Mouse (Mus musculus) bone marrow macrophage, adult 2 months (primary cell): Measurements from ENCODE around the gene Trpc4ap.

ENCODE experiments used
- CTCF ChIP-seq: IDR thresholded peaks from 2 replicates; pipeline ENCODE4 v1.5.1; 2012; ENCODE audit warnings: low read depth, mild to moderate bottlenecking, low read length, moderate library complexity
- POLR2A ChIP-seq: IDR thresholded peaks from 2 replicates; pipeline ENCODE4 v1.6.1; 2012; ENCODE audit warnings: mild to moderate bottlenecking, low read depth, low read length, borderline replicate concordance

DNA sequence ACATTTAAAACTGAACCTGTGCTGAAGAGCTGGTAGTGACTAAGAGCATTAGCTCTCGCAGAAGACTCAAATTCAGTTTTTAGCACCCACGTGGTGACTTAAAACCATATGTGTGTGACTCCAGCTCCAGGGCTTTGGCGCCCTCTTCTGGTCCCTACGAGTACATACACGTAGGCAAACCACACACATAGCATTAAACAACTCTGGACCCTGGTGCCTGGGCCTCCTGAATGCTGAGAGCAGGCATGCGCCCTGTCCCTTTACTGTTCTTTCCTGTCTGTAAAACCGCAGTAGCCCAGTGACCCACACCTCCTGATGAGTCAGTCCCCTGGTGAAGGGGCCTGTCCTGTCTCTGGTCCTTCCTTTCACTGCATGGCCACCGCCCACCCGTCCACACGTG lies 67.5 kb downstream of the Trpc4ap start:
- no peak for TF ChIP-seq POLR2A
- peak; percentile 65 for TF ChIP-seq CTCF
